Mouse (Mus musculus) small intestine, adult 2 months (tissue): ENCODE measurements around the gene Zbtb38. TPM values are rescaled to one million over a fixed set of nuclear protein-coding genes. Genes with fewer than 3 reads are reported as not detected.

ENCODE experiments used
- H3K27ac ChIP-seq: fragments of 200-500 bp; 2 replicates; pipeline ENCODE4 v1.5.1; 2012; ENCODE audit warnings: low read depth, low read length, control low read depth, inconsistent platforms; ENCODE audit not compliant: insufficient read depth
- H3K27me3 ChIP-seq: fragments of 200-500 bp; 2 replicates; pipeline ENCODE4 v1.6.1; 2012; ENCODE audit warnings: mild to moderate bottlenecking, moderate library complexity, low read length, inconsistent platforms; ENCODE audit not compliant: control insufficient read depth, insufficient read depth
- H3K36me3 ChIP-seq: fragments of 200-500 bp; 2 replicates; pipeline ENCODE4 v1.6.1; 2012; ENCODE audit warnings: mild to moderate bottlenecking, low read length, control low read depth, inconsistent platforms; ENCODE audit not compliant: control insufficient read depth, insufficient read depth
- H3K4me1 ChIP-seq: fragments of 200-500 bp; 2 replicates; pipeline ENCODE4 v1.6.1; 2012; ENCODE audit warnings: low read length, inconsistent platforms, mixed read lengths; ENCODE audit not compliant: control insufficient read depth, insufficient read depth, insufficient read length
- H3K4me3 ChIP-seq: fragments of 200-500 bp; 2 replicates; pipeline ENCODE4 v1.5.1; 2012; ENCODE audit warnings: low read depth, mild to moderate bottlenecking, control low read depth, inconsistent platforms, low read length, moderate library complexity
- CTCF ChIP-seq: fragments of 200-500 bp; IDR thresholded peaks from 2 replicates; pipeline ENCODE4 v1.5.1; 2012; ENCODE audit warnings: low read depth, mild to moderate bottlenecking, control low read depth, inconsistent platforms, low read length, moderate library complexity, mixed read lengths; ENCODE audit not compliant: insufficient replicate concordance, insufficient read length; ENCODE audit errors: extremely low read depth
- POLR2A ChIP-seq: fragments of 200-500 bp; IDR thresholded peaks from 2 replicates; pipeline ENCODE4 v1.6.1; 2012; ENCODE audit warnings: low read depth, mild to moderate bottlenecking, control low read depth, inconsistent platforms, low read length, moderate library complexity
- WGBS: fragments of 180-500 bp; shearing (Covaris S2); methylation state at CpG from one replicate; pipeline ENCODE4 v1.1.7; 2018; 5-methylcytosine and 5-hydroxymethylcytosine counted together
- polyA plus RNA-seq: library from polyadenylated mRNA; depleted of rRNA; stranded (reverse); fragments of >200 nt; gene quantifications from 2 replicates; pipeline ENCODE4 v1.2.3, GENCODE M21; 2012

Zbtb38 gene
- polyA plus RNA-seq, 1 experiment = 7.7 TPM

DNA sequence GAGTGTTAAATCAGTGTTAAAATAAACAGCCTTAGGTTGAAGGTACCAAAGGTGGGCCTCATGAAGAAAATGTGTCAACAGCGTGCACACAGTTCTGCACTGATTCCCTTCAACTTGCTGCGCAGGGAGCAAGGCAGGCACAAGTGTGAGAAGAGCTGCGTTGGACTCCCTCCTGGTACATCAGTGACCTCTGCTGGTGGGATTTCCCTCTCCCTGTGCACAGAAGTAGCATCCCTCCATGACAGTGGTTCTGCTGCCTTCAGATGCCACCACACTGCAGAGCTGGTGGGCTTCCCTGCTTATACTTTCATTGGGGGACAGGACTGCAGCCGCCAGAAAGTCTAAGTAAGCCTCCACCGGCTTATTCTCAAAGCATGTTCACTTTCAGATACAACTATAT lies 84.0 kb downstream of the Zbtb38 start:
- H3K27ac ChIP-seq = no peak overlapping the region
- peaks cover 4% of the 10 kb centered on the region; the same call in 1 of the 2 replicates for H3K4me1 ChIP-seq
- no peaks in the 10 kb centered on the region for H3K36me3 ChIP-seq
- 61% methylated on average over 5 of the region's 5 CpGs for WGBS
- H3K27me3 ChIP-seq = no peaks in the 10 kb centered on the region
- TF ChIP-seq CTCF (peak; percentile 76; the same call in 1 of the 2 replicates), POLR2A (peak; percentile 25; the same call in 1 of the 2 replicates)
- no peak overlapping the region for H3K4me3 ChIP-seq

GRCm38 (mm10) chr9:96660510-96661244 lies 92.0 kb downstream of the Zbtb38 start:
- no peak overlapping the region for H3K4me3 ChIP-seq
- TF ChIP-seq CTCF = no peak
- TF ChIP-seq POLR2A = no peak
- H3K4me1 ChIP-seq = peaks cover 6% of the 10 kb centered on the region; the same call in 1 of the 2 replicates
- WGBS = 60% methylated on average over 10 of the region's 10 CpGs
- H3K27ac ChIP-seq = no peak overlapping the region; the same call in 1 of the 2 replicates
- H3K36me3 ChIP-seq = no peaks in the 10 kb centered on the region
- no peaks in the 10 kb centered on the region for H3K27me3 ChIP-seq

- H3K27me3 ChIP-seq = no peaks in the 10 kb centered on the region
- H3K4me3 ChIP-seq = no peak overlapping the region
- WGBS = 59% methylated on average over 2 of the region's 2 CpGs
- H3K4me1 ChIP-seq = peaks cover 6% of the 10 kb centered on the region; the same call in 1 of the 2 replicates
- no peak for TF ChIP-seq POLR2A
- no peak for TF ChIP-seq CTCF
- no peak overlapping the region for H3K27ac ChIP-seq
- H3K36me3 ChIP-seq = no peaks in the 10 kb centered on the region
Observed at GRCm38 (mm10) chr9:96659801-96660200, 92.8 kb downstream of the Zbtb38 start.

DNA sequence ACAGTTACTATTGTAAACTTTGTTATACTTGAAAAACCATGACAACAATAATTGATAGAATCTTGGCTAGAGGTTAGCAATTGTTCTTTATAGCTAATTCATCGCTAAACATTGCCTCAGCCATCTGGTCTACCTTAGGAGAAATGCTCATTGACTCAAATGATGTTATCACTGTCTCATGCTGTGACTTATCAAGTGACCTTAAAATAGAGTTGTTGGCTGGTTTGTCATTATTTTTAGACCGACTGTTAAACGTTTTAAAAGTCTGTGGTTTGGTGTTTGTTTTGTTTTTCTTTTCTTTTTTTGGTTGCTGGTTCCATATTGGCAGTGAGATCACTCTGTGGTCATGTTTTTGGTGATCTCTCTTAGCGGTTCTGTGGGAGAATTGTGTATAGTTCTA lies 99.1 kb downstream of the Zbtb38 start:
- Histone ChIP-seq H3K4me1 (peaks cover 12% of the 10 kb centered on the region; the same call in 1 of the 2 replicates), H3K36me3 (no peaks in the 10 kb centered on the region), H3K27me3 (no peaks in the 10 kb centered on the region), H3K27ac (no peak overlapping the region), H3K4me3 (no peak overlapping the region)
- TF ChIP-seq POLR2A (no peak), CTCF (no peak)
- WGBS = 37% methylated on average over 4 of the region's 4 CpGs

DNA sequence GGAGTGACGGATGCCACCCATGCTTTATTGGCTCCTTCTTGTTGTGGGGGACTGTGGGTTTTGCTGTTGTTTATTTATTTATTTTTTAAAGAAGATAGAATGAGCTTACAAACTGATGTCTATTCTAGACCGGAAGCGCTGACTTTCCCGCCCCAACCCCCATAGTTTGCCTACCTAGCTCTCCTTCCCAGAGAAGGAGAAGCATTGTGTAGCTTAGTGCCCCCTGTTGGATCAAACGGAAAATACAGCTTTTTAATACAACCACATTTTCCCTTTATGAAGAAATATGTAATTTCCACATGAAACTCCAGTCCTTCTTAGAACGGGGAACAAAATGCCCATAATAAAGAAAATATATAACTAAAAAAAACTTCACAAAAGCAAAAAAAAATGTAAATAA lies 99.9 kb downstream of the Zbtb38 start:
- WGBS = 41% methylated on average over 6 of the region's 6 CpGs
- H3K36me3 ChIP-seq = no peaks in the 10 kb centered on the region
- H3K27me3 ChIP-seq = no peaks in the 10 kb centered on the region
- no peak overlapping the region for H3K4me3 ChIP-seq
- H3K4me1 ChIP-seq = peaks cover 12% of the 10 kb centered on the region; the same call in 1 of the 2 replicates
- TF ChIP-seq CTCF (peak; percentile 61; the same call in 1 of the 2 replicates), POLR2A (no peak)
- H3K27ac ChIP-seq = no peak overlapping the region

DNA sequence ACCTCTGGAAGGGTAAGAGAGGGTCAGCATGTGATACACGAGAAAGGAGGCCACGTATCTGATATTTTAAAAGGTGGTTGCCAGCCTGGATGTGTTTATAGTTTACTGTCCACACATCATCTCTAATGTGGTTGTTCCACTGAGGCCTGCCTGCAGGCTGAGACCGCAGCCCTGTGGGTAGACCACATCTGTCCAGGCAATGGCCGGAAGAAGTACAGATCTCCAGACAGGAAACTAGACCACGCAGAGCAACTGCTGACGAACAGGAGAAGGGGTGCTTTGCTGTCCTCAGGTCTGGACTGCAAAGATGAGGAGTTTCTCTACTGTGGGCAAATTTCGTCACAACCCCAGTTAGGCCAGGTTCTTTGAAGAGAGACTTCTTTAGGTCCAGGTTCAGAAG lies 101.8 kb downstream of the Zbtb38 start:
- H3K36me3 ChIP-seq = no peaks in the 10 kb centered on the region
- H3K4me1 ChIP-seq = peaks cover 12% of the 10 kb centered on the region; the same call in 1 of the 2 replicates
- H3K4me3 ChIP-seq = no peak overlapping the region
- WGBS = 81% methylated on average over 7 of the region's 7 CpGs
- H3K27me3 ChIP-seq = no peaks in the 10 kb centered on the region
- no peak for TF ChIP-seq POLR2A
- TF ChIP-seq CTCF = no peak
- H3K27ac ChIP-seq = no peak overlapping the region

- TF ChIP-seq POLR2A (no peak), CTCF (no peak)
- Histone ChIP-seq H3K4me3 (no peak overlapping the region), H3K27me3 (no peaks in the 10 kb centered on the region), H3K36me3 (no peaks in the 10 kb centered on the region), H3K27ac (peak overlapping the region; percentile 57; the same call in 1 of the 2 replicates), H3K4me1 (peaks cover 12% of the 10 kb centered on the region; the same call in 1 of the 2 replicates)
- 13% methylated on average over 9 of the region's 9 CpGs for WGBS
Observed at GRCm38 (mm10) chr9:96649924-96650323, 102.7 kb downstream of the Zbtb38 start.
